Mouse (Mus musculus) lung, postnatal 10 days (tissue): ENCODE results near the gene Mrpl22.
"Not testable (repeated sequence)": the region's sequence is repeated elsewhere in the genome, so short reads cannot be mapped to it uniquely, and the experiment has no call there.

ENCODE experiments used
- DNase-seq: peaks from one replicate; pipeline ENCODE4 v3.0.0; 2021

Mrpl22 gene

GRCm38 (mm10) chr11:58183579-58183978, 12.1 kb downstream of the Mrpl22 start:
- DNase-seq = no peak

GRCm38 (mm10) chr11:58189675-58190074, 18.2 kb downstream of the Mrpl22 start:
- DNase-seq = no peak

- DNase-seq = peak; percentile 27
Measured at GRCm38 (mm10) chr11:58193326-58193725, 21.9 kb downstream of the Mrpl22 start.

GRCm38 (mm10) chr11:58193860-58194520, 22.5 kb downstream of the Mrpl22 start:
- DNase-seq = no peak

GRCm38 (mm10) chr11:58198663-58199062, 27.2 kb downstream of the Mrpl22 start:
- no peak for DNase-seq

- DNase-seq = peak; percentile 91
Measured at GRCm38 (mm10) chr11:58199229-58200037, 28.0 kb downstream of the Mrpl22 start, which contains the start of the genes Igtp and Irgm2. Gene Igtp (plus strand): TSS chr11:58199556. Gene Irgm2 (plus strand): TSS chr11:58199618.

- DNase-seq = no peak
Measured at GRCm38 (mm10) chr11:58200226-58200625, 28.8 kb downstream of the Mrpl22 start.

- no peak for DNase-seq
Measured at GRCm38 (mm10) chr11:58201052-58201451, 29.6 kb downstream of the Mrpl22 start.

- DNase-seq = no peak
Measured at GRCm38 (mm10) chr11:58210321-58210886, 38.9 kb downstream of the Mrpl22 start.

- DNase-seq = no peak
Measured at GRCm38 (mm10) chr11:58211062-58211681, 39.7 kb downstream of the Mrpl22 start.

GRCm38 (mm10) chr11:58211682-58212067, 40.2 kb downstream of the Mrpl22 start:
- DNase-seq = no peak

GRCm38 (mm10) chr11:58213673-58214342, 42.3 kb downstream of the Mrpl22 start:
- DNase-seq = no peak

- DNase-seq = peak; percentile 93
Measured at GRCm38 (mm10) chr11:58214391-58215048, 43.1 kb downstream of the Mrpl22 start.

- DNase-seq = not testable (repeated sequence)
Measured at GRCm38 (mm10) chr11:58215049-58215430, 43.6 kb downstream of the Mrpl22 start.

GRCm38 (mm10) chr11:58215814-58216213, 44.4 kb downstream of the Mrpl22 start:
- no peak for DNase-seq

- DNase-seq = no peak
Measured at GRCm38 (mm10) chr11:58216823-58217222, 45.4 kb downstream of the Mrpl22 start.

- no peak for DNase-seq
Measured at GRCm38 (mm10) chr11:58223751-58224150, 52.3 kb downstream of the Mrpl22 start.

GRCm38 (mm10) chr11:58224313-58224712, 52.9 kb downstream of the Mrpl22 start:
- peak; percentile 12 for DNase-seq

GRCm38 (mm10) chr11:58224872-58225271, 53.4 kb downstream of the Mrpl22 start:
- not testable (repeated sequence) for DNase-seq

- peak; percentile 87 for DNase-seq
Measured at GRCm38 (mm10) chr11:58225655-58226054, 54.2 kb downstream of the Mrpl22 start.

GRCm38 (mm10) chr11:58226425-58226824, 55.0 kb downstream of the Mrpl22 start:
- no peak for DNase-seq

- DNase-seq = not testable (repeated sequence)
Measured at GRCm38 (mm10) chr11:58228021-58228420, 56.6 kb downstream of the Mrpl22 start.
